Mouse (Mus musculus): ENCODE data around the gene Gria4. TPM values are rescaled to one million over a fixed set of nuclear protein-coding genes. Genes with fewer than 3 reads are reported as not detected.
"Not testable (repeated sequence)": the region's sequence is repeated elsewhere in the genome, so short reads cannot be mapped to it uniquely, and the experiment has no call there.

The Gria4 gene
- polyA plus RNA-seq, 1 experiment from 2014 or later = 42.6 TPM

DNA sequence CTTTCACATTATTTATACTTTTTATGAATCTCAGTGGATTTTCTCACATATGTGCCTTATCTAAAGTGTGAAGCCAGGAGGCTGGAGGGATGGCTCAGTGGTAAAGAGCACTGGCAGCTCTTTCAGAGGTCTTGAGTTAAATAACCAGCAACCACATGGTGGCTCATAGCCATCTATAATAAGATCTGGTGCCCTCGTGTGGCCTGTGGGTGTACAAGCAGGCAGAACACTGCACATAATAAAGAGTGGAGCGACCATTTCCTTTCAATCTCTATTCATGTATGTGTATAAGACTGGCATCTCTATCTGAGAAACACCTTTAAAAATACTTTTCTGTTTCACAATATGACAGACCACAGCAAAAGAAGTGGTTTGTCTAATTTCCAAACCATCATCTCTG lies 353.1 kb downstream of the Gria4 start:
- H3K9me3 ChIP-seq (ENCODE audit: control insufficient read depth, low read length) = no peaks in the 10 kb centered on the region
- no peaks in the 10 kb centered on the region for H3K27me3 ChIP-seq (replicated peaks; ENCODE audit: control insufficient read depth, insufficient read depth, low read length)
- H3K4me2 ChIP-seq (ENCODE audit: low read length) = no peak overlapping the region
- H3K9ac ChIP-seq (ENCODE audit: low read depth, low read length) = no peak overlapping the region
- WGBS = 21% methylated on average over 2 of the region's 2 CpGs
- no peak overlapping the region for H3K27ac ChIP-seq (ENCODE audit: low read depth, low read length)
- ATAC-seq = no peak
- no peaks in the 10 kb centered on the region for H3K4me1 ChIP-seq (ENCODE audit: control insufficient read depth, insufficient read depth, low read depth, low read length)
- H3K4me3 ChIP-seq (ENCODE audit: low read length) = no peak overlapping the region
- H3K36me3 ChIP-seq (ENCODE audit: control insufficient read depth, insufficient read depth, low read length) = 0 out of 2 replicates have a peak, but pooled peaks cover 2% of the 10 kb centered on the region

DNA sequence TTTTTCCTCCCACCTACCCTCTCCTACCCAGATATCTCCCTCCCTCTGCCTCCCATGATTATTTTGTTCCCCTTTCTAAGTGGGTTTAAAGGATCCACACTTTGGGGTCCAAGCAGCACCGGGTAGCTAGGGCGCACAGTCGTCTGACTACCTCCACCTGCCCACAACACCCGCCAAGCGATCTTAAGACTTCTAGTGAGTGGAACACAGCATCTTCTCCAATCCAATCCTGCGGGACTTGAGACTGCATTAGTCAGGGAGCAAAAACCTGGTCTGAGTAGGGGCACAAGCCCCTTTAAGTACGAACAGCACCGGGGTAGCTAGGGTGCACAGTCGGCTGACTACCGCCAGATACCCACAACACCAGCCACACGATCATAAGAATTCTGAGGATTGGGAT lies 395.2 kb downstream of the Gria4 start:
- H3K36me3 ChIP-seq (ENCODE audit: control insufficient read depth, insufficient read depth, low read length); H3K27me3 ChIP-seq (replicated peaks; ENCODE audit: control insufficient read depth, insufficient read depth, low read length); H3K4me2 ChIP-seq (ENCODE audit: low read length); H3K4me1 ChIP-seq (ENCODE audit: control insufficient read depth, insufficient read depth, low read depth, low read length); H3K4me3 ChIP-seq (ENCODE audit: low read length); H3K9ac ChIP-seq (ENCODE audit: low read depth, low read length); H3K27ac ChIP-seq (ENCODE audit: low read depth, low read length); ATAC-seq: not testable (repeated sequence)
- WGBS = 95% methylated on average over 11 of the region's 11 CpGs
- H3K9me3 ChIP-seq (ENCODE audit: control insufficient read depth, low read length) = peaks cover 11% of the 10 kb centered on the region

GRCm38 (mm10) chr9:4376640-4377120 lies 419.4 kb downstream of the Gria4 start:
- peak overlapping the region; percentile 59 for H3K4me2 ChIP-seq (ENCODE audit: low read length)
- H3K27me3 ChIP-seq (replicated peaks; ENCODE audit: control insufficient read depth, insufficient read depth, low read length) = no peaks in the 10 kb centered on the region
- WGBS = 0% methylated on average over 15 of the region's 15 CpGs
- peak overlapping the region; percentile 63 for H3K9ac ChIP-seq (ENCODE audit: low read depth, low read length)
- ATAC-seq = peak; percentile 82
- H3K4me1 ChIP-seq (ENCODE audit: control insufficient read depth, insufficient read depth, low read depth, low read length) = peaks cover 4% of the 10 kb centered on the region; the same call in 1 of the 2 replicates
- peak overlapping the region; percentile 48 for H3K4me3 ChIP-seq (ENCODE audit: low read length)
- H3K9me3 ChIP-seq (ENCODE audit: control insufficient read depth, low read length) = no peaks in the 10 kb centered on the region
- no peaks in the 10 kb centered on the region for H3K36me3 ChIP-seq (ENCODE audit: control insufficient read depth, insufficient read depth, low read length)
- H3K27ac ChIP-seq (ENCODE audit: low read depth, low read length) = no peak overlapping the region

GRCm38 (mm10) chr9:4375828-4376639 lies 420.0 kb downstream of the Gria4 start, which contains the start of gene Msantd4:
Gene Msantd4 (plus strand): TSS chr9:4376562.
- peak; percentile 100 for ATAC-seq
- no peaks in the 10 kb centered on the region for H3K9me3 ChIP-seq (ENCODE audit: control insufficient read depth, low read length)
- peak within 1 kb of the TSS; percentile 59 for H3K4me2 ChIP-seq (ENCODE audit: low read length)
- peaks cover 4% of the 10 kb centered on the region; the same call in 1 of the 2 replicates for H3K4me1 ChIP-seq (ENCODE audit: control insufficient read depth, insufficient read depth, low read depth, low read length)
- H3K36me3 ChIP-seq (ENCODE audit: control insufficient read depth, insufficient read depth, low read length) = no peaks in the 10 kb centered on the region
- under 1% methylated on average over 31 of the region's 31 CpGs for WGBS
- no peaks in the 10 kb centered on the region for H3K27me3 ChIP-seq (replicated peaks; ENCODE audit: control insufficient read depth, insufficient read depth, low read length)
- H3K4me3 ChIP-seq (ENCODE audit: low read length) = peak within 1 kb of the TSS; percentile 48
- peak within 1 kb of the TSS; percentile 79 for H3K27ac ChIP-seq (ENCODE audit: low read depth, low read length)
- H3K9ac ChIP-seq (ENCODE audit: low read depth, low read length) = peak within 1 kb of the TSS; percentile 68

Small RNAs within 50 kb of the gene (microRNA-seq; reads per million reads assigned to microRNA genes)
- gene Gm23811 (not detected), gene Gm23992 (not detected)
